Mouse (Mus musculus) MEL (cell line): ENCODE data around the gene Srf. TPM values are rescaled to one million over a fixed set of nuclear protein-coding genes. Genes with fewer than 3 reads are reported as not detected.

ENCODE experiments used
- DNase-seq: peaks from one replicate; pipeline ENCODE4 v3.0.0; 2011; ENCODE audit warnings: low read depth, low spot score
- H3K27ac ChIP-seq: 2 replicates; pipeline ENCODE4 v1.5.1; 2012; ENCODE audit warnings: low read depth, mild to moderate bottlenecking, control low read depth, low read length, moderate library complexity; ENCODE audit not compliant: control insufficient read depth
- H3K27me3 ChIP-seq, 2 experiments: fragments of 150-350 bp in 1 of 2; sonication (generic) in 1 of 2; 2 replicates each; pipeline ENCODE4 v1.6.1; 2012; ENCODE audit warnings: low read length in 2 of 2, mild to moderate bottlenecking in 2 of 2, improper control_type of control experiment in 1 of 2, moderate library complexity in 1 of 2; ENCODE audit not compliant: insufficient read depth in 2 of 2, control insufficient read depth in 1 of 2
- H3K36me3 ChIP-seq, 2 experiments: 2 replicates each; pipeline ENCODE4 v1.6.1; 2012 to 2014; ENCODE audit warnings: low read length in 2 of 2, improper control_type of control experiment in 1 of 2, inconsistent platforms in 1 of 2, mild to moderate bottlenecking in 1 of 2; ENCODE audit not compliant: insufficient read depth in 2 of 2, control insufficient read depth in 1 of 2
- H3K4me1 ChIP-seq, 2 experiments: fragments of 150-350 bp in 1 of 2; sonication (generic) in 1 of 2; 2 replicates each; pipeline ENCODE4 v1.6.1; 2012; ENCODE audit warnings: low read length in 2 of 2, improper control_type of control experiment in 1 of 2, mild to moderate bottlenecking in 1 of 2; ENCODE audit not compliant: insufficient read depth in 2 of 2, control insufficient read depth in 1 of 2
- H3K4me3 ChIP-seq, 2 experiments: fragments of 150-350 bp in 1 of 2; sonication (generic) in 1 of 2; 2 replicates each; pipeline ENCODE4 v1.5.1; 2012; ENCODE audit warnings: low read depth in 2 of 2, low read length in 2 of 2, mild to moderate bottlenecking in 2 of 2, moderate library complexity in 2 of 2, control low read depth in 1 of 2, improper control_type of control experiment in 1 of 2; ENCODE audit not compliant: control insufficient read depth in 1 of 2, insufficient read depth in 1 of 2
- H3K79me2 ChIP-seq: 2 replicates; pipeline ENCODE4 v1.6.1; 2012; ENCODE audit warnings: mild to moderate bottlenecking, low read length, moderate library complexity; ENCODE audit not compliant: control insufficient read depth, poor library complexity, insufficient read depth
- H3K9ac ChIP-seq: 2 replicates; pipeline ENCODE4 v1.6.1; 2012; ENCODE audit warnings: low read depth, mild to moderate bottlenecking, control low read depth, low read length, moderate library complexity; ENCODE audit not compliant: control insufficient read depth, poor library complexity, severe bottlenecking
- H3K9me3 ChIP-seq: fragments of 150-350 bp; sonication (generic); replicated peaks from 2 replicates; pipeline ENCODE4 v1.6.1; 2012; ENCODE audit warnings: mild to moderate bottlenecking, low read length, improper control_type of control experiment, moderate library complexity; ENCODE audit not compliant: insufficient read depth
- BHLHE40 ChIP-seq: IDR thresholded peaks from 2 replicates; pipeline ENCODE4 v1.6.1; 2012; ENCODE audit warnings: low read depth, mild to moderate bottlenecking, inconsistent platforms, low read length, improper control_type of control experiment, borderline replicate concordance
- EP300 ChIP-seq, 2 experiments: IDR thresholded peaks; 2 replicates each; pipeline ENCODE4 v1.6.1; 2011; ENCODE audit warnings: improper control_type of control experiment in 2 of 2, low read length in 2 of 2, low read depth in 1 of 2, mild to moderate bottlenecking in 1 of 2
- ETS1 ChIP-seq: IDR thresholded peaks from 2 replicates; pipeline ENCODE4 v1.6.1; 2012; ENCODE audit warnings: low read depth, mild to moderate bottlenecking, inconsistent platforms, low read length, improper control_type of control experiment, moderate library complexity
- GABPA ChIP-seq: IDR thresholded peaks from 2 replicates; pipeline ENCODE4 v1.6.1; 2012; ENCODE audit warnings: low read depth, mild to moderate bottlenecking, inconsistent platforms, low read length, improper control_type of control experiment, moderate library complexity
- GATA1 ChIP-seq: IDR thresholded peaks from 2 replicates; pipeline ENCODE4 v1.6.1; 2011; ENCODE audit warnings: low read depth, low read length, improper control_type of control experiment
- MAFK ChIP-seq: IDR thresholded peaks from 2 replicates; pipeline ENCODE4 v1.6.1; 2011; ENCODE audit warnings: low read depth, mild to moderate bottlenecking, low read length, improper control_type of control experiment, borderline replicate concordance
- MXI1 ChIP-seq: IDR thresholded peaks from 2 replicates; pipeline ENCODE4 v1.6.1; 2011; ENCODE audit warnings: mild to moderate bottlenecking, low read depth, low read length, improper control_type of control experiment
- MYB ChIP-seq: IDR thresholded peaks from 2 replicates; pipeline ENCODE4 v1.6.1; 2011; ENCODE audit warnings: mild to moderate bottlenecking, low read depth, low read length, improper control_type of control experiment
- NELFE ChIP-seq: IDR thresholded peaks from 2 replicates; pipeline ENCODE4 v1.6.1; 2011; ENCODE audit warnings: low read depth, low read length, improper control_type of control experiment
- POLR2AphosphoS5 ChIP-seq: IDR thresholded peaks from 2 replicates; pipeline ENCODE4 v1.6.1; 2012; ENCODE audit warnings: low read depth, borderline replicate concordance, mild to moderate bottlenecking, inconsistent platforms, low read length, moderate library complexity, mixed read lengths
- RCOR1 ChIP-seq: IDR thresholded peaks from 2 replicates; pipeline ENCODE4 v1.6.1; 2012; ENCODE audit warnings: low read depth, mild to moderate bottlenecking, inconsistent platforms, low read length, improper control_type of control experiment
- TAL1 ChIP-seq: IDR thresholded peaks from 2 replicates; pipeline ENCODE4 v1.6.1; 2012; ENCODE audit warnings: mild to moderate bottlenecking, inconsistent platforms, low read length, moderate library complexity, mixed read lengths
- TBP ChIP-seq: IDR thresholded peaks from 2 replicates; pipeline ENCODE4 v1.8.0; 2011; ENCODE audit warnings: low read depth, low read length, improper control_type of control experiment
- TCF12 ChIP-seq: IDR thresholded peaks from 2 replicates; pipeline ENCODE4 v1.6.1; 2014; ENCODE audit warnings: low read depth, mild to moderate bottlenecking, inconsistent platforms, low read length, improper control_type of control experiment, moderate library complexity
- USF2 ChIP-seq, 2 experiments: IDR thresholded peaks; 2 replicates each; pipeline ENCODE4 v1.6.1; 2011 to 2012; ENCODE audit warnings: improper control_type of control experiment in 2 of 2, low read length in 2 of 2, borderline replicate concordance in 1 of 2, inconsistent platforms in 1 of 2, low read depth in 1 of 2, mild to moderate bottlenecking in 1 of 2; ENCODE audit not compliant: insufficient read depth in 1 of 2
- ZNF384 ChIP-seq: IDR thresholded peaks from 2 replicates; pipeline ENCODE4 v1.6.1; 2012; ENCODE audit warnings: low read depth, mild to moderate bottlenecking, inconsistent platforms, low read length, improper control_type of control experiment
- polyA plus RNA-seq, 2 experiments: library from polyadenylated mRNA; stranded (reverse) in 1 of 2; unstranded in 1 of 2; fragments of >175 nt in 1 of 2; fragments of >200 nt in 1 of 2; gene quantifications; 2 replicates each; pipeline versions ENCODE4 v1.2.1 to v1.2.4; 2012; ENCODE audit warnings: low replicate concordance in 2 of 2, low read depth in 1 of 2; ENCODE audit not compliant: insufficient read length in 2 of 2, insufficient read depth in 1 of 2, missing spikeins in 1 of 2
- total RNA-seq: library from RNA; depleted of rRNA; stranded (reverse); fragments of 300-350 nt; gene quantifications from 2 replicates; pipeline ENCODE4 v1.2.3, GENCODE M21; 2012

The Srf gene
- total and polyA plus RNA-seq, 3 experiments: 43.9 to 114 TPM; not detected in 1

DNA sequence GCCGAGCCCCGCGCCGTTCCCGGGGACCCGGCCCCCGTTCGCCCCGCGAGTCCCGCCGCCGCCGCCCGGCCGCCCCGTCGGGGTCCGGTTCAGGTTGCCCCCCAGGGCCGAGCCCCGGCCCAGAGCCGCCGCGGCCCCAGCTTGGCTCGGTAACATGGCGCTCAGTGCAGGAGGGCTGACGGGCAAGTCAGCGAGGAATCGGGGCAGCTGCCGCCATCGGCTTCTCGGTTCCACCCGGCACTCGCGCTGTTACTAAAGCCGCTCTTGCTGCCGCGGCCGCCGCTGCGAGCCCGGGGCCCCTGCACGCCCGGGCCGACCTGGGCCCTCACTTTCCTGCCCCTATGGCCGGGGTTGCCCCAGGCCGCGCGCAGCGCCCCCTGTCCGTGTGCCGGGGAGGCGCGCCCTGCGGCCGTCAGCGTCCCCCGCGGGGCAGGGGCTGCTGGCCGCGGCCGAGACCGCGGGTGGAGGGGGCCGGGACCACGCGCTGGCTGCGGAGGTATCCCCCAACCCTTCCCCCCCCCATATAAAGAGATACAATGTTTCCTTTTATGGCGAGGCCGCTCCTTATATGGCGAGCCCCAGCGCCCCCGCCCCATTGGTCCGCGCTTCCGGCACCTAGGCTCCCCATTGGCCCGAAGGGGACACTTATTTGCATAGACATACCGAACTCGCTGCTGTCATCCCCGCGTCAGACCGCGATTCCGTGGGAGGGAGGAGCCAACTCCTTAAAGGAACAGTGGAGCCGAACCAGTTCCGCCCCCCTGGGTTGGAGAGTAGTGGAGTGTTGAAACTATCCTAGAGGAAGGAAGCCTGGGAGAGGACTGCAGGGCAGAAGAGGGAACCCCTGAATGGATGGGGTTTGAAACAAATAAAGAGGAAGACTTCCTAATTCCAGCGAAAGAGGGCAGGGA lies at the start of gene Srf (continued):
- no peak for TF ChIP-seq MYB
- TF ChIP-seq TCF12: peak; percentile 29
- TF ChIP-seq TBP: peak; percentile 91
- no peak for TF ChIP-seq USF2 (IDR thresholded peaks at IDR 0.05; ENCODE audit: borderline replicate concordance in 1 of 2, insufficient read depth in 1 of 2, low read depth in 1 of 2, low read length in 2 of 2)

DNA sequence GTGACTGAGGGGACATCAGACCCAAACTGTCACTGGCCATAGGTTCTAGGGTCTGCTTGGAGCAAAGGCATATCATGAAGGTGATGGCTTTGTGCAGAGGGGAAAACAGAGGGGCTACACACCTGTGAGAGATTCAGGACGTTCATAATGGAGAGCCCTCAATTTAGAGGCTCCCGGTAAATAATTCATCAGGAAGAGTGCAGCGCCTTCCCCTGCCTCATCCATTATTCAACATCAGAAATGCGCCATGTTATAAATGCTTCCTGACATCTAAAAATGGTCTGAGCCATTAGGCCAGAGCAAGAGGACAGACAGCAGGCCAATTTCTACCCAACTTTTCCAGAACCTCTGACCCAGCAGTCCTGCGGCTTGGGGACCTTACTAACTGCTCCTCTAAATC lies 49.2 kb upstream of the Srf start:
- Histone ChIP-seq H3K79me2 (no peaks in the 10 kb centered on the region), H3K9me3 (no peaks in the 10 kb centered on the region), H3K4me3 (no peak overlapping the region), H3K4me1 (no peaks in the 10 kb centered on the region), H3K27me3 (peaks cover 0 to 2% of the 10 kb centered on the region in 2 experiments; a peak in 1 of 4 replicates), H3K27ac (no peak overlapping the region), H3K9ac (no peak overlapping the region), H3K36me3 (no peaks in the 10 kb centered on the region)
- no peak for TF ChIP-seq MYB
- TF ChIP-seq EP300 (IDR thresholded peaks at IDR 0.05; ENCODE audit: low read depth in 1 of 2, low read length in 2 of 2): no peak
- no peak for TF ChIP-seq ETS1
- TF ChIP-seq MAFK: no peak
- no peak for TF ChIP-seq TCF12
- no peak for TF ChIP-seq BHLHE40
- no peak for TF ChIP-seq USF2 (IDR thresholded peaks at IDR 0.05; ENCODE audit: borderline replicate concordance in 1 of 2, insufficient read depth in 1 of 2, low read depth in 1 of 2, low read length in 2 of 2)
- TF ChIP-seq GABPA: no peak
- TF ChIP-seq NELFE: no peak
- no peak for TF ChIP-seq RCOR1
- TF ChIP-seq POLR2AphosphoS5: no peak
- no peak for TF ChIP-seq TAL1
- TF ChIP-seq MXI1: no peak
- TF ChIP-seq ZNF384: no peak
- TF ChIP-seq GATA1: no peak
- no peak for DNase-seq
